Mouse (Mus musculus) megakaryocyte, embryonic 14.5 days (primary cell): ENCODE measurements around the gene Rtl3. TPM values are rescaled to one million over a fixed set of nuclear protein-coding genes. Genes with fewer than 3 reads are reported as not detected.

ENCODE experiments used
- H3K27me3 ChIP-seq: replicated peaks from 2 replicates; pipeline ENCODE3; 2012; ENCODE audit warnings: inconsistent platforms
- H3K36me3 ChIP-seq: replicated peaks from 2 replicates; pipeline ENCODE3; 2012; ENCODE audit warnings: low read length, inconsistent platforms, mixed read lengths
- H3K4me1 ChIP-seq: 2 replicates; pipeline ENCODE4 v1.6.1; 2012; ENCODE audit warnings: inconsistent platforms
- H3K4me3 ChIP-seq: replicated peaks from 2 replicates; pipeline ENCODE3; 2012; ENCODE audit warnings: moderate library complexity, mild to moderate bottlenecking, inconsistent platforms
- H3K9me3 ChIP-seq: 2 replicates; pipeline ENCODE4 v1.6.1; 2012; ENCODE audit warnings: inconsistent platforms
- FLI1 ChIP-seq: IDR thresholded peaks from 2 replicates; pipeline ENCODE4 v1.6.1; 2012; ENCODE audit warnings: low read length, inconsistent platforms, mixed read lengths
- GATA1 ChIP-seq: IDR thresholded peaks from 3 replicates; pipeline ENCODE4 v1.6.1; 2012; ENCODE audit warnings: mixed read lengths, low read length, inconsistent platforms, borderline replicate concordance
- polyA plus RNA-seq: library from polyadenylated mRNA; stranded (reverse); fragments of >175 nt; gene quantifications from 2 replicates; pipeline ENCODE4 v1.2.3, GENCODE M21; 2012; ENCODE audit warnings: low replicate concordance; ENCODE audit not compliant: insufficient read depth

The Rtl3 gene
- polyA plus RNA-seq: not detected in 2 replicates

- Histone ChIP-seq H3K4me1 (no peaks in the 10 kb centered on the region), H3K36me3 (no peaks in the 10 kb centered on the region), H3K4me3 (no peak within 1 kb of the TSS), H3K9me3 (peaks cover 17% of the 10 kb centered on the region), H3K27me3 (peaks cover 13% of the 10 kb centered on the region)
- TF ChIP-seq GATA1: no peak
- no peak for TF ChIP-seq FLI1
Measured at GRCm38 (mm10) chrX:106840409-106840808, at the start of gene Rtl3. Rtl3 (minus strand) TSS chrX:106840644.

DNA sequence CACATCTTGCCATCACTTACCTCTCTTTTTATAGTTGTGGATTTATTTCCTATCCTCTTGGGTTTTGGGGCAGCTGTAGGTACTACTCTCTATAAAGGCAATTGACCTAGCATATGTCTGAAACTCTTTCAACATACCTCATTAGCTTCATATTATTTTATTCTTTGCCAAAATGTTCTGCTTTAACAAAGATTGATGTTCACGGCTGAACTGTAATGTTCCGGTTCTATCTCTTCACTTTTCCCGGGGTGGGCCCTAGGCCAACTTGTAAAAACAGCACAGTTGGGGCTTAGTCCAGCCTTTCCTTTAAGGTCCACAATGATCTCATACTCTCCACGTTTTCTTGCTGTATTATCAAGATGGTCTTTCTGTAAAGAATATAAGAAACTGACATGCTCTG, 31.9 kb upstream of the Rtl3 start:
- no peak overlapping the region for H3K4me3 ChIP-seq
- H3K36me3 ChIP-seq: no peaks in the 10 kb centered on the region
- TF ChIP-seq GATA1 (no peak), FLI1 (no peak)
- H3K9me3 ChIP-seq: no peaks in the 10 kb centered on the region
- peaks cover 2% of the 10 kb centered on the region for H3K27me3 ChIP-seq
- no peaks in the 10 kb centered on the region for H3K4me1 ChIP-seq

GRCm38 (mm10) chrX:106871894-106872293, 31.4 kb upstream of the Rtl3 start:
- no peak for TF ChIP-seq GATA1
- no peak for TF ChIP-seq FLI1
- Histone ChIP-seq H3K4me3 (no peak overlapping the region), H3K4me1 (no peaks in the 10 kb centered on the region), H3K9me3 (no peaks in the 10 kb centered on the region), H3K36me3 (no peaks in the 10 kb centered on the region), H3K27me3 (peaks cover 2% of the 10 kb centered on the region)

GRCm38 (mm10) chrX:106871426-106871825, 31.0 kb upstream of the Rtl3 start:
- Histone ChIP-seq H3K9me3 (no peaks in the 10 kb centered on the region), H3K4me1 (no peaks in the 10 kb centered on the region), H3K27me3 (peaks cover 2% of the 10 kb centered on the region), H3K4me3 (no peak overlapping the region), H3K36me3 (no peaks in the 10 kb centered on the region)
- TF ChIP-seq GATA1: no peak
- no peak for TF ChIP-seq FLI1

DNA sequence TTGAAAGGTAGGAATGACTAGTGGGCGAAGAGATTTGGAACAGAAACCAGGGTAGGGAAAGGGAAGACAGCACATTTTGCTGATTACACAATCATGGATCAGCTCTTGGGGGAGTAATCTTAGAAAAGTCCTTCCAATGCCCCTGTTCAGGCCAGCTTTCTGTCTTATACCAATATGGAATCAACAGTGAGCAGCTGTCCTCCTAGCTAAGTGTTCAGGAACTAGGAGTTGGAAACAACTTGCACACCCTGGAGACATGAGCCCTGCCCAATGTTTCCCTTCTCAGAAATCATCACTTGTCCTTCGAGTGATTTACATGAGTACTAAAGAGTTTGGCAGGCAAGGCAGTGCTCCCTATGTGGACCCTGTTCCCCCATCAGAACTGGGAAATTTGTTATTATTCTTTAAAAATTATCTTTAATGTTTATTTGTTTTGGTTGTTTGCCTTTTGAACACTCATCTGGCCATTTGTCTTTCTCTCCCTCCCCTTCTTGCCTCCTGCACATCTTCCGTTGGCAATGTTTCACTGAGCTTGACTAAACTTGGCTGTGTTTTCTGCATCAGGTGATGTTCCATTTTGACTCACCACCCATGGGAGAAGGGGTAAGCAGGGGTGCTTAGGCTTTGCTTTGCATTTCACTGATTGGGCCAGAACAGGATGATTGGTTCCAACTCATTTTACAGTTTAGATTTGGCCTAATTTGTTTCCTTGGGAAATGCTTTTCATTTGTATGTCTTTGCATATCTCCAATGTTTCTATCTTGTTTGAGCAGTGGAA, 13.3 kb upstream of the Rtl3 start:
- H3K9me3 ChIP-seq: no peaks in the 10 kb centered on the region

DNA sequence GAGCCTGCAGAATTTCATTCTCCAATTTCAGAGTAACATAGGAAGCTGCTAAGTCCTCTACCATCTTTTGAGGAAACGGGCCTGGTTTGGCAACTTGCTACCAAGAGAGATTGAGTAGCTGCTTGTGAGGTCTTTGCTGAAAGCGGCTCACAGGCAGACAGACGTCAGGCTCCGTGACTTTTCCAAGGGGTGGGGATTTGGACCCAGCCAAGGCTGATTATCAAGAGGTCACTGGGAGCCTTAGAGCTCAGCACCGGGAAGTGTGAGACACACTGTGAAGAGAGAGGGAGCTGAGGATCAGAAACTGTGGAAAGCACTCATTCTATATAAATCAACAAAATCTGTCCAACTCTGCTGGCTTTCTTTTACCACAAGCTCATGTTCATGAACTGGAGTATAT, 853 bp downstream of the Rtl3 start:
- no peaks in the 10 kb centered on the region for H3K36me3 ChIP-seq
- peaks cover 17% of the 10 kb centered on the region for H3K9me3 ChIP-seq
- no peak overlapping the region for H3K4me3 ChIP-seq
- no peaks in the 10 kb centered on the region for H3K4me1 ChIP-seq
- H3K27me3 ChIP-seq: peaks cover 13% of the 10 kb centered on the region
- TF ChIP-seq FLI1: no peak
- TF ChIP-seq GATA1: no peak

More for the DNA sequence above, 13.3 kb upstream of the Rtl3 start:
- peaks cover 4% of the 10 kb centered on the region for H3K27me3 ChIP-seq
- no peak for TF ChIP-seq GATA1
- TF ChIP-seq FLI1: no peak
- H3K4me3 ChIP-seq: no peak overlapping the region
- H3K4me1 ChIP-seq: no peaks in the 10 kb centered on the region
- no peaks in the 10 kb centered on the region for H3K36me3 ChIP-seq

DNA sequence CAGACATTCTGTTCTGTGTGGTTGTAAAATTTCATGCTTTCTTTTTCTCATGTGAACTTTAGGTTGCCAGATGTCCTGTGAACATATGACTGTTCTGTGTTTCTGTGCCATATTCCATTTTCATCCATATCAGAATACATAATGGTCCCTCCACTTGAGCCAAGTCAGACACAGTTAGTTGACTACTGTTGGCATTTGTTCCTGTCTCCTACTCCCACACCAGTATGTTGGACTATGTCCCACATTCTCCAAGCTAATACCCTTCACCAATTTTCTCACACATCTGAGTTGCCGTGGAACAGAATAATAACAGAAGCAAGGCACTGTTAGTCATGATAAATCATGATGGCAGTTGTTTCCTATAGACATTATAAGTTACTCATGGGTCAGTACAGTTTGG, 9.9 kb downstream of the Rtl3 start:
- Histone ChIP-seq H3K4me3 (no peak overlapping the region), H3K9me3 (no peaks in the 10 kb centered on the region)
- TF ChIP-seq FLI1 (no peak), GATA1 (no peak)

GRCm38 (mm10) chrX:106809560-106810226, 30.8 kb downstream of the Rtl3 start:
- Histone ChIP-seq H3K4me3 (no peak overlapping the region), H3K36me3 (no peaks in the 10 kb centered on the region), H3K9me3 (no peaks in the 10 kb centered on the region), H3K27me3 (no peaks in the 10 kb centered on the region), H3K4me1 (no peaks in the 10 kb centered on the region)
- no peak for TF ChIP-seq FLI1
- no peak for TF ChIP-seq GATA1

More for the DNA sequence above, 9.9 kb downstream of the Rtl3 start:
- Histone ChIP-seq H3K36me3 (no peaks in the 10 kb centered on the region), H3K4me1 (no peaks in the 10 kb centered on the region), H3K27me3 (no peaks in the 10 kb centered on the region)

DNA sequence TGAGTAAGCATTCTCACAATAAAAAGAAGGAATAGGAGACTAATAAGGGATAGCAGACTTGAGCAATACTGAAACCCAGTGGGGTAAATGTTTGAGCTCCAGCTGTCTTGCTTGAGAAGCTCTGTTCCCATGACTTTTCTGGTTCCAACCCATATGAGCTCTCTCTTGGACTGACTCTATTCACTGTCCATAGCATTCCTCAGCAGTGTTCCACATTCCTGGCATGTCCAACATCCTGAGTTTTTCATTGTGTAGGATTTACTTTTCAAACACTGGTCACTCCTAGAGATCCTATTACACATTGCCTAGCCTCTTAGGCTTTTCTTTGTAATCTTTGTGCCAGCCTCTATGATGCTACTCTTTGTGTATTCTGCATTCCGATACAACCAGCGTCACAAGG, 36.1 kb downstream of the Rtl3 start:
- Histone ChIP-seq H3K4me1 (no peaks in the 10 kb centered on the region), H3K9me3 (no peaks in the 10 kb centered on the region), H3K36me3 (no peaks in the 10 kb centered on the region), H3K27me3 (peaks cover 2% of the 10 kb centered on the region), H3K4me3 (no peak overlapping the region)
- no peak for TF ChIP-seq FLI1
- no peak for TF ChIP-seq GATA1

- Histone ChIP-seq H3K36me3 (no peaks in the 10 kb centered on the region), H3K9me3 (no peaks in the 10 kb centered on the region), H3K27me3 (peaks cover 2% of the 10 kb centered on the region), H3K4me3 (no peak overlapping the region), H3K4me1 (no peaks in the 10 kb centered on the region)
- TF ChIP-seq FLI1 (no peak), GATA1 (no peak)
Measured at GRCm38 (mm10) chrX:106794686-106795085, 45.8 kb downstream of the Rtl3 start.

Other genes with a start within 250 kb of the Rtl3 start
- 0.07 TPM in 1 of 2 replicates, not detected in the other for gene Cysltr1, start 237.0 kb downstream of the Rtl3 start, polyA plus RNA-seq
- gene Lpar4, start 80.0 kb upstream of the Rtl3 start, polyA plus RNA-seq: 0.02 TPM in 1 of 2 replicates, not detected in the other
- gene P2ry10, start 247.8 kb upstream of the Rtl3 start, polyA plus RNA-seq: not detected in 2 replicates